Mouse (Mus musculus) ZHBTc4 (cell line): ENCODE results near the gene Ptar1.
"Not testable (repeated sequence)": the region's sequence is repeated elsewhere in the genome, so short reads cannot be mapped to it uniquely, and the experiment has no call there.

Experiments
- DNase-seq: peaks from one replicate; pipeline ENCODE4 v3.0.0-alpha.2; 2011; ENCODE audit warnings: low read depth, low spot score

Gene Ptar1

GRCm38 (mm10) chr19:23687296-23688021 is at the start of gene Ptar1:
Ptar1 (plus strand) TSS chr19:23687429.
- DNase-seq = peak; percentile 95

GRCm38 (mm10) chr19:23643819-23644218 is 43.4 kb upstream of the Ptar1 start:
- no peak for DNase-seq

- DNase-seq = no peak
Measured at GRCm38 (mm10) chr19:23645347-23645746, 41.9 kb upstream of the Ptar1 start.

- DNase-seq = no peak
Measured at GRCm38 (mm10) chr19:23647308-23647707, 39.9 kb upstream of the Ptar1 start.

- peak; percentile 84 for DNase-seq
Measured at GRCm38 (mm10) chr19:23652644-23653043, 34.6 kb upstream of the Ptar1 start, which contains the start of gene 1700028P14Rik. 1700028P14Rik (minus strand) TSS chr19:23652812.

GRCm38 (mm10) chr19:23653154-23653553 is 34.1 kb upstream of the Ptar1 start:
- DNase-seq = no peak

GRCm38 (mm10) chr19:23657261-23657932 is 29.8 kb upstream of the Ptar1 start:
- peak; percentile 60 for DNase-seq

GRCm38 (mm10) chr19:23658350-23658749 is 28.9 kb upstream of the Ptar1 start:
- no peak for DNase-seq

GRCm38 (mm10) chr19:23664083-23664482 is 23.1 kb upstream of the Ptar1 start:
- DNase-seq = no peak

GRCm38 (mm10) chr19:23668142-23668655 is 19.0 kb upstream of the Ptar1 start:
- DNase-seq = no peak

- DNase-seq = no peak
Measured at GRCm38 (mm10) chr19:23673021-23673420, 14.2 kb upstream of the Ptar1 start.

GRCm38 (mm10) chr19:23675656-23676055 is 11.6 kb upstream of the Ptar1 start:
- not testable (repeated sequence) for DNase-seq

GRCm38 (mm10) chr19:23686962-23687295 is 300 bp upstream of the Ptar1 start:
- no peak for DNase-seq

- DNase-seq = peak; percentile 66
Measured at GRCm38 (mm10) chr19:23688421-23688946, 1.3 kb downstream of the Ptar1 start.

GRCm38 (mm10) chr19:23694344-23694743 is 7.1 kb downstream of the Ptar1 start:
- no peak for DNase-seq

GRCm38 (mm10) chr19:23697861-23698260 is 10.6 kb downstream of the Ptar1 start:
- DNase-seq = peak; percentile 24

- peak; percentile 37 for DNase-seq
Measured at GRCm38 (mm10) chr19:23698366-23698765, 11.1 kb downstream of the Ptar1 start.

- DNase-seq = peak; percentile 60
Measured at GRCm38 (mm10) chr19:23699131-23699530, 11.9 kb downstream of the Ptar1 start.

GRCm38 (mm10) chr19:23702896-23703295 is 15.7 kb downstream of the Ptar1 start:
- no peak for DNase-seq

GRCm38 (mm10) chr19:23705383-23705782 is 18.2 kb downstream of the Ptar1 start:
- no peak for DNase-seq

GRCm38 (mm10) chr19:23746506-23746905 is 59.3 kb downstream of the Ptar1 start:
- DNase-seq = no peak

- DNase-seq = peak; percentile 75
Measured at GRCm38 (mm10) chr19:23757011-23757410, 69.8 kb downstream of the Ptar1 start.
